Comparison of ENCODE assay signal across 7 mouse cellular contexts in the genomic region with DNA sequence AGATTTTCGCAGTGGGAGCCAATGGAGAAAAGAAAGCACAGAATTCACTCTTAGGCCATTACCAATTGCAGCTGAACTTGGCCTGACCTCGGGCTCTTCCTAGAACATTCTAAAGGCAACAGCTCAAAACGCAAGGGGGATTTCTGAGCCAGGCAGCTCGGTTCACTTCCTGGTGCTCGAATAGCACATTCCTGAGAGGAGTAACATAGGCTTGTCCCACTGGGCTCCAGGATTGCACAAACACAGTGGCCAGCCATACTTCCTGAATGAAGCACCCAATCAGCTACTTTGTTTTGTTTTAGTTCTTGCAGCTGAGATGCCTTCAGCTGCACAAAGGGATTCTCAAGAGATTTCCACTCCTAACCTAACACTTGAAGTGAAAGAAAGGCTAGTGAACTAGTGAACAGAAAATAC. TPM values are rescaled to one million over a fixed set of nuclear protein-coding genes. Genes with fewer than 3 reads are reported as not detected.
DNase-seq lines count a peak whose midpoint lies in the region; ATAC-seq and TF ChIP-seq lines count a peak whose summit lies in the region.

No protein-coding gene starts in this region.

- peak overlapping the region; percentile 53 for H3K4me2 ChIP-seq in heart, embryonic 11.5 days

- H3K9me3 ChIP-seq in heart, embryonic 11.5 days (replicated peaks; ENCODE audit: control insufficient read depth, low read length): no peaks in the 10 kb centered on the region

- H3K4me1 ChIP-seq in bone marrow macrophage, adult 2 months (ENCODE audit: control insufficient read depth, insufficient read depth, low read length): peaks cover 21% of the 10 kb centered on the region
- peaks cover 40% of the 10 kb centered on the region for H3K4me1 ChIP-seq in heart, embryonic 11.5 days (ENCODE audit: control insufficient read depth, insufficient read depth, low read length)

- POLR2A ChIA-PET in Patski (lab: Charles Lee): no interaction called here

- ATAC-seq in Patski: peak; percentile 75
- ATAC-seq in heart, embryonic 11.5 days (replicated peaks; ENCODE audit: insufficient number of reproducible peaks, low FRiP score, low TSS enrichment): no peak; the same call in 1 of the 2 replicates

- DNase-seq in Patski (ENCODE audit: low read depth, low spot score): peak; percentile 70
- peak; percentile 77 for DNase-seq in kidney, postnatal 10 days
- peak; percentile 90 for DNase-seq in lung, postnatal 25 days (ENCODE audit: low spot score)
- no peak for DNase-seq in thymus, adult 18-20 months
- DNase-seq in layer of hippocampus, adult 18-20 months (ENCODE audit: low spot score in 2 of 2): no peak

- in situ Hi-C loops in Patski (cut with MboI; ENCODE audit: low pct_unique_long_range_greater_than_20kb): no loop called here

- H3K27ac ChIP-seq in bone marrow macrophage, adult 2 months (ENCODE audit: insufficient read depth, low read depth, low read length): peak overlapping the region; percentile 35
- peak overlapping the region; percentile 80 for H3K27ac ChIP-seq in heart, embryonic 11.5 days (ENCODE audit: low read depth, low read length)

- TF ChIP-seq CTCF in Patski (IDR thresholded peaks at IDR 0.05): no peak
- TF ChIP-seq CTCF in bone marrow macrophage, adult 2 months (IDR thresholded peaks at IDR 0.05; ENCODE audit: low read depth, low read length): no peak

- TF ChIP-seq POLR2A in bone marrow macrophage, adult 2 months (IDR thresholded peaks at IDR 0.05; ENCODE audit: borderline replicate concordance, low read depth, low read length): no peak

- WGBS in heart, embryonic 11.5 days (ENCODE audit: insufficient replicate concordance): 19% methylated on average over 5 of the region's 5 CpGs

- no peaks in the 10 kb centered on the region for H3K27me3 ChIP-seq in Patski
- no peaks in the 10 kb centered on the region for H3K27me3 ChIP-seq in heart, embryonic 11.5 days (ENCODE audit: control insufficient read depth, insufficient read depth, low read length)

- H3K4me3 ChIP-seq in bone marrow macrophage, adult 2 months (ENCODE audit: insufficient read depth, low read length): no peak overlapping the region
- H3K4me3 ChIP-seq in heart, embryonic 11.5 days (ENCODE audit: low read depth, low read length): no peak overlapping the region

- CTCF ChIA-PET in Patski (lab: Charles Lee): interaction anchor here (0.8 to 1.8 kb wide), 4 partner anchors 17 to 40 kb away, joined by 3 read pairs; partner anchors contain the start of gene App

- H3K9ac ChIP-seq in heart, embryonic 11.5 days (ENCODE audit: low read depth, low read length): peak overlapping the region; percentile 10; the same call in 1 of the 2 replicates

- no peaks in the 10 kb centered on the region for H3K36me3 ChIP-seq in heart, embryonic 11.5 days (ENCODE audit: control insufficient read depth, insufficient read depth, low read length)

RNA-seq across cellular contexts. Expression of gene App, which starts 40.1 kb away (rescaled TPM):
- polyA plus RNA-seq in Patski (2021): 1,235 TPM
- 386 and 390 TPM in 2 replicates for polyA plus RNA-seq in bone marrow macrophage, adult 2 months (2012; ENCODE audit: insufficient read depth, insufficient read length, missing spikeins)
- polyA plus RNA-seq in heart, embryonic 11.5 days (2014; fragmentation: Nextera tagmentation; extraction: Ambion mirVana): 143 and 180 TPM in 2 replicates
- 1,000 to 10,000 TPM; 1,310 to 1,337 TPM for total RNA-seq in layer of hippocampus, adult 18-20 months (2021)

Comparison
In these comparisons a context has a peak if more than half of its experiments do, and no peak if none do; other contexts are left out.
1. DNase-seq: peak in Patski (single experiment), kidney, postnatal 10 days (single experiment) and lung, postnatal 25 days (single experiment); none in thymus, adult 18-20 months (0 of 2) and layer of hippocampus, adult 18-20 months (0 of 2).